Mouse (Mus musculus) kidney, postnatal 10 days (tissue): ENCODE data around the gene Erf.

Experiments used
- DNase-seq: peaks from one replicate; pipeline ENCODE4 v3.0.0; 2021; ENCODE audit warnings: mixed read lengths

Gene Erf

GRCm38 (mm10) chr7:25279861-25280791 lies 29.6 kb upstream of the Erf start:
- DNase-seq, result peak; percentile 79

GRCm38 (mm10) chr7:25279076-25279860 lies 28.7 kb upstream of the Erf start:
- DNase-seq, result peak; percentile 94

GRCm38 (mm10) chr7:25278341-25279075 lies 27.9 kb upstream of the Erf start:
- DNase-seq, result peak; percentile 87

DNA sequence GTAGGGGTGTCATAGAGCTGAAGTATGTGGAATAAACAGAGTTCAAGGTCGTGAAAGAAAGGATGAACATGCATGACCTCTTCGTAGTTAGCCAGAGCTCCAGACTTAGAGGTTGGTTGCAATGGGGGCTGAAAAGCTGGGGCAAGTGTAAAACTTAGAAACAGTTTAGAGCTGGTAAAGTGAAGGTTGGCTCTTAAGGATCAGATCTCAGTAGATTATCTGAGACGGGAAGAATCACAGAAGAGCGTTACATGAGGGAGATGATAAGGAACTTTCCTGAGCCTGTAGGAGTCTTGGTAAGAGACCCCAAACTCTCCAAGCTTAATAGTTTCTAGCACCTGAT lies 27.4 kb upstream of the Erf start:
- no peak for DNase-seq

DNA sequence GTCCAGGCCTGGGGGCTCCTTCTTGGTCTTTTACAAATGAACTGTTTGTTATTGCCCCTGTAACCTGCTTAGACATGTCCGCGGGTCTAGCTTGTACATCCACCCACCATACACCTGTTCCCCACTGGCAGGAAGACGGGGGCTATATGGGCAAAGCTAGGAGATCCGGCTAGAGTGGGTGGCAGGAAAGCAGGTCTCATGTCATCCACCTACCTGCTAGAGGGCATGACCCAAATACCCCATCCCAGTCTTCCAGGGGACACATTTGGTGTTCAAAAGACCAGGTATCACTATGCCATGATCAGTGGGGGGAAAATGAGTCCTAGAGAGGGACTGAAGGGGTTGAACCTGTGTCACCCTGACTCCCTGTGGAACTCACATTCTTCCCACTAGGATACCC lies 26.8 kb upstream of the Erf start:
- DNase-seq, result no peak

DNA sequence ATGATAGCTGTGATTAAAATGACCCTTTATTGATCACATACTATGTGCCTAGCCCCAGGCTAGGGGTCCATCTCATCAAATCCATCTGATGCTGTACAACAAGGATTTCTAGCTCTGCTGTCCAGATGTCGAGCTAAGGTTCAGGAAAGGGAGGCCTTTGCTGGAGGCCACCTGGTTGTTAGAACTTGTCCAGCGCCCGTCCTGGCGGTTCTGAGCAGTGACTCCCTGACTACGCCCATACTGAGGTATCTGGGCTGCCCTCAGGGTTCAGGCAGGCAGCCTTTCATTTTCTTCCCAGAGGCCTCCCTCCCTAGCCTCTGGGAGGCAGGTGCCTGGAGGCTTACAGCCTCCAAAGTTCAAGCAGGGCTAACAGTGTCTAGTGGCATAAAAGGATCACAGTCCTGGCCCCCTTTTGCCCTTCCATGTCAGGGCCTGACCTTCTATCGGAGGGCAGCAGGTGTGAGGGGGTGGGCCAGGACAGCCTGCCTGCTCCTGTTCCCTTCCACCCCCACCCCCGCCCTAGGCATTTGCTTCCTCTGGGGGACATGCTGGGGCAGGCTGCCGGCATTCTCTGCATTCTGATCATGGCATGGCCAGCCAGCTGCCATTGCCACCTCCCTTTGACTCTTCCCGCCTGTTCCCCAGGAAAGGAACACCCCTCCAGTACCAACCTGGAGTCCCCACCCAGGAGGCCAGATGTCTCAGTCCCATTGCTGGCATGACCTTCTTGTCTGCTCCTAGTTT lies 25.2 kb upstream of the Erf start:
- peak; percentile 33 for DNase-seq

DNA sequence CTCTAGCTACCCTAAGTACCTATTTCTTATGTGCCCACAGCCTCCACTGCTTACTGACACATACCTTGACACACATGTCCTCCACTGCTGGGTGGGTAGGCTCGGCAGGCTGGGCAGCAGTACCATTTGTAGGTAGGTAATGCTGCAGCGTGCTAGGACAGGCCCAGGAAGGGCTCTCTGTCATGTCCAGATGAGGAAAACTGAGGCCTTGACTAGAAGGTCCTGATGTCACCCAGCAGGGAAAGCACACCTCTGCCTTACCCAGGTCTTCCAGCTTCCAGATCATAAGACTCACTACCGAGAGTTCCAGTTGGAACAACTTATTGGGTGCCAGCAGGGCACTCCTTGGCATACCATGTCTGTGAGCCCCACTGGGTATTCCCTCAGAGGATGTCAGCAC lies 24.4 kb upstream of the Erf start:
- DNase-seq, result no peak

DNA sequence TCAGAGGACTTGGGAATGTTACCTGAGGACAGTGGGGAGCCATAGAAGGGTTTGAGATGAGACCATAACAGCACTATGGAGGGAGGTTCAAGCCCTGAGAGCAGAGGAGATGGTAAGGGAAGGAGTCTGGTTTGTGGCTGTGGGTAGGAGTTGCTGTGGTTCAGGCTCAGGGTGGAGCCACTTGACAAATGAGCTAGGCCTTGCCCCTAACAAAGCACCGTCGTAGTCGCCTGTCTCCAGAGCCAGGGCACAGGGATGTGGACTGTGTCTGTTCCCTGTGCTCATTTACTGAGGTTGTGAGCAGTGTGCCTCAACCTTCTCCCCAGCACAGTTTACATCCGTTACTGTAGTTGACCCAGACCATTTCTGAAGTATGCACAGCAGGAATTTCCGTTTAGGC lies 24.0 kb upstream of the Erf start:
- peak; percentile 16 for DNase-seq

DNA sequence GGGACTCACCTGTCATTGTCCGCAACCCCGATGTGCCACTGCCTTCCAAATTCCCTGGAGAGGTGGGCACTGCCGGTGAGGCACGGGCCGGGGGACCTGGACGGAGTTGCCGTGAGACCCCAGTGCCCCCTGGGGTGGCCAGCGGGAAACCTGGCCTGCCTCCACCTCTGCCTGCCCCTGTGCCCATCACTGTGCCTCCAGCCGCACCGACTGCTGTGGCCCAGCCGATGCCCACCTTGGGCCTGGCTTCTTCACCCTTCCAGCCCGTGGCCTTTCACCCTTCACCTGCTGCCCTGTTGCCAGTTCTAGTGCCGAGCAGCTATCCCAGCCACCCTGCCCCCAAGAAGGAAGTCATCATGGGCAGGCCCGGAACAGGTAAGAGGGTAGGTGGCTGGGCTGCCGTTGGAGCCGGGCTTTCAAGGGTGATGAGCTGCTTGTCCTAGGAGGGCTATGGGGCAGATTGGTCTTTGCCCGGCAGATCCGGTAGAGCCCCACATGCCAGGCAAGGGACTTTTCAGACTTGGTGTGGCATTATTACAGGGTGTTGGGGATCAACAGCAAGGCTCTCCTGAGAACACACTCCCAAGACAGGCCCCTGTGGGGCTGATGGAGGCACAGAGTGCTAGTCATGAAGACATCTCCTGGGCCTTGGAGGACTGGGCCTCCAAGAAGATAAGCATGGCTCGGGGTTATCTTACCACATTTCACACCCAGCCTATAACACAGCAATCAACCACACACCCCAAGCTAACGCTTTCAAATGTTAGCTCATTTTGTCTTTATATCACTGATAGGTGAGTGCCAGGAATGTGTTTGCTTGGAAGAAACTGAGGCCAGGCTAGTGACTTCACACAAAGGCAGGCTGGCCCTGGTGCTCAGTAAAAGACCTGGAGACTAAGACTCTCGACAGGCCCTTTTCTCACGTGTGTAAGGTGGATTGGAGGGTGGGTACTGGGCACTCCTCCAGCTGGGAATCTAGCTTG lies 23.0 kb upstream of the Erf start:
- peak; percentile 16 for DNase-seq

- no peak for DNase-seq
Measured at GRCm38 (mm10) chr7:25272445-25273258, 22.1 kb upstream of the Erf start.

GRCm38 (mm10) chr7:25271651-25272444 lies 21.3 kb upstream of the Erf start:
- peak; percentile 15 for DNase-seq

- DNase-seq, result peak; percentile 28
Measured at GRCm38 (mm10) chr7:25270652-25271633, 20.4 kb upstream of the Erf start.

GRCm38 (mm10) chr7:25269545-25270271 lies 19.1 kb upstream of the Erf start:
- DNase-seq, result peak; percentile 45

DNA sequence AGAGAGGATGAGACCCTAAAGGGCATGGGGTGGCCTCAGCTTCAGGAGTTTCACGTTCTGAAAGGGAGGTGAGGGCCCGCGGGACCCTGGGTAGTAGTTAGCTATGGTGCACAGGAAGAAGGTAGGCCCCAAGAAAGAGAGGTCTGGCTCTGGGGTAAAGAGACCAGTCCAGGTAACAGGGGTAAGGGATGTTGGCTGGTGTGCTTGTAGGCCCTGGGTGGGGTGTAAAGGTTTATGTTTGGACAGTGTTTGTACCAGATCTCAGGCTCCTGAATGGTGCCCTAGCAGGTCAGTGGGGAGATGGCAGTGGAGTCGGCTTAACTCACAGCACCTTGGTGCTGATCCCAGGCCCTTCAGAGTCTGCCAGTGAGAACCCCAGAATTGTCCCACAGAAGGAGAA lies 18.5 kb upstream of the Erf start:
- DNase-seq, result peak; percentile 29

GRCm38 (mm10) chr7:25268588-25268987 lies 18.0 kb upstream of the Erf start:
- DNase-seq, result no peak

DNA sequence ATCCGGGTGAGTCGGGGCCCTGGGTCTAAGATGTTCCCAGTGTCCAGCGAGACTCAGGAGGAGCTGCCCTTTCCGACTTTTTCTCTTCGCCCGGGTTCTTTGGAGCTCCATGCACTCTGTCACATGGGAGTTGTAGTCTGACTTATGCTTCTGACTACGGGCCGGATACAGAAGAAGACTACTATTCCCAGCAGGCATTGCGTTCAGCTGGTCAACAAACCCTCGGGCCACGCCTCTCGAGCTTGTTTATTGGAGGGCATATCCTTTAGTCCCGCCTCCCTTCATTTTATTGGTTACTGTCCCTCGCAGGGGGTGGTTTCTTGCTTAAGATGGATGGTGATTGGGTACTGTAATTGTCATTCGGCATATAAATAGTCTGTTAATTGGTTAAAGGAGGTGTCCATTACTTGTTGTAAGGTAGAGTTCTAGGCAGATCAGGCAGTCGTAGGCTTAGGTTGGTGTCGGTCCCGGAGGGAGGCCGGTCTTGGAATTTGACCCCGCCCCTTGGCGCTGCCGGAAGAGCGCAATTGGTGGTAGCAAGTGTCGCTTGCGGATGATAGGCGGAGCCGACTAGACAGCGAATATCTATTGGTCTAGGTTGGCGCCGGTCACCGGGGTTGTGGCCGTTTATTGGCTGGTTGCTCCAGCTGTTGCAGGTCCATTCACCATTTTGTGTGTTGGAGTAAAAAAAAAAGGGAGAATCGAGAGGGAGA lies 17.3 kb upstream of the Erf start:
- DNase-seq, result peak; percentile 99

- peak; percentile 99 for DNase-seq
Measured at GRCm38 (mm10) chr7:25267301-25267750, 16.8 kb upstream of the Erf start, which contains the start of gene Cic. Gene Cic, plus strand, starts transcription at chr7:25267704.
